Mouse (Mus musculus) limb, embryonic 14.5 days (tissue): Measurements from ENCODE around the gene Cdc42bpa. TPM values are rescaled to one million over a fixed set of nuclear protein-coding genes. Genes with fewer than 3 reads are reported as not detected.
A peak's percentile ranks its signal among the peaks of the same experiment; 100 is the strongest.

Source experiments
- ATAC-seq: fragments of 200-750 bp; cut with Nextera tagmentation; 2 replicates; pipeline ENCODE4 v1.8.0; 2017; ENCODE audit warnings: low read depth, moderate number of reproducible peaks, moderate TSS enrichment; ENCODE audit not compliant: low FRiP score
- DNase-seq: peaks from one replicate; pipeline ENCODE4 v3.0.0-alpha.2; 2015; ENCODE audit warnings: low spot score
- H3K27ac ChIP-seq: fragments of 300-500 bp; sonication (generic); replicated peaks from 2 replicates; pipeline ENCODE4 v1.5.1; 2014; ENCODE audit warnings: low read depth, mild to moderate bottlenecking, low read length, moderate library complexity, mixed read lengths
- H3K27me3 ChIP-seq: fragments of 300-500 bp; sonication (generic); 2 replicates; pipeline ENCODE4 v1.6.1; 2014; ENCODE audit warnings: low read length, mixed read lengths; ENCODE audit not compliant: control insufficient read depth, insufficient read depth
- H3K36me3 ChIP-seq: fragments of 300-500 bp; sonication (generic); 2 replicates; pipeline ENCODE4 v1.6.1; 2014; ENCODE audit warnings: mild to moderate bottlenecking, low read length, moderate library complexity, mixed read lengths; ENCODE audit not compliant: control insufficient read depth, insufficient read depth
- H3K4me1 ChIP-seq: fragments of 300-500 bp; sonication (generic); 2 replicates; pipeline ENCODE4 v1.6.1; 2014; ENCODE audit warnings: antibody characterized with exemption, low read length, mixed read lengths; ENCODE audit not compliant: control insufficient read depth, insufficient read depth
- H3K4me2 ChIP-seq: fragments of 300-500 bp; sonication (generic); replicated peaks from 2 replicates; pipeline ENCODE4 v1.6.1; 2014; ENCODE audit warnings: low read depth, mild to moderate bottlenecking, low read length, moderate library complexity; ENCODE audit not compliant: severe bottlenecking
- H3K4me3 ChIP-seq: fragments of 300-500 bp; sonication (generic); replicated peaks from 2 replicates; pipeline ENCODE4 v1.5.1; 2014; ENCODE audit warnings: low read length
- H3K9ac ChIP-seq: fragments of 300-500 bp; sonication (generic); 2 replicates; pipeline ENCODE4 v1.6.1; 2014; ENCODE audit warnings: mild to moderate bottlenecking, low read depth, low read length, moderate library complexity; ENCODE audit not compliant: severe bottlenecking
- H3K9me3 ChIP-seq: fragments of 300-500 bp; sonication (generic); 2 replicates; pipeline ENCODE4 v1.6.1; 2016; ENCODE audit warnings: low read length; ENCODE audit not compliant: control insufficient read depth
- POLR2A ChIP-seq: fragments of 200-500 bp; IDR thresholded peaks from 2 replicates; pipeline ENCODE4 v1.8.0; 2012; ENCODE audit warnings: inconsistent platforms, mild to moderate bottlenecking, moderate library complexity, borderline replicate concordance; ENCODE audit not compliant: insufficient read depth, insufficient read length; ENCODE audit errors: extremely low read depth
- WGBS: fragments of 180-500 bp; shearing (Covaris S2); extraction: QIAGEN DNeasy Blood & Tissue Kit; methylation state at CpG from one replicate; pipeline ENCODE4 v1.1.7; 2014; 5-methylcytosine and 5-hydroxymethylcytosine counted together
- polyA plus RNA-seq, 2 experiments: library from polyadenylated mRNA; depleted of rRNA in 1 of 2; stranded (reverse) in 1 of 2; unstranded in 1 of 2; fragments of >200 nt; fragmentation: Nextera tagmentation in 1 of 2; extraction: Ambion mirVana in 1 of 2; gene quantifications; 2 replicates each; pipeline versions ENCODE4 v1.2.1 to v1.2.3; 2012 to 2014

Gene Cdc42bpa
- polyA plus RNA-seq, 2 experiments = 16.8 to 29.1 TPM

DNA sequence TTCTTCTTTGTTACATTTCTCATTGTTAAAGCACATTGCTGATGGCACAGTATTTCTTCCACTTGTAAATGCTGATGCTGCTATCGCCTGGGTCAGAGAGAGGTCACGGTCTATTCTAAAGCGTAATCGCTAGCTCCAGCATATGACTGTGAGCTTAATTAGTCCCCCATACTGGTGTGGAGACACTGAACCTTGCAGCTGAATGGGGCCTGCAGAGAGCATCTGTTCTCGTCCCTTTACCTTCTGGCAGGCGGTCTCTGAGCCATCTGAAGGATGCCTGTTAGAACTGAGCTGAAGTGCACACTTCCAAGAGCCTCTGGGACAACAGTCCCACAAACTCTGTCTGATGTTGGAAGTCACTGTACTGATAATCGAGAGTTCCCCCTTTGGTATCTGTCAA lies 8.7 kb upstream of the Cdc42bpa start:
- Histone ChIP-seq H3K4me1 (no peaks in the 10 kb centered on the region; the same call in 1 of the 2 replicates), H3K4me2 (no peak overlapping the region), H3K9ac (no peak overlapping the region), H3K36me3 (no peaks in the 10 kb centered on the region), H3K4me3 (no peak overlapping the region), H3K27me3 (no peaks in the 10 kb centered on the region), H3K9me3 (no peaks in the 10 kb centered on the region), H3K27ac (no peak overlapping the region)
- ATAC-seq (no peak), DNase-seq (no peak)
- TF ChIP-seq POLR2A = no peak
- 74% methylated on average over 7 of the region's 7 CpGs for WGBS

DNA sequence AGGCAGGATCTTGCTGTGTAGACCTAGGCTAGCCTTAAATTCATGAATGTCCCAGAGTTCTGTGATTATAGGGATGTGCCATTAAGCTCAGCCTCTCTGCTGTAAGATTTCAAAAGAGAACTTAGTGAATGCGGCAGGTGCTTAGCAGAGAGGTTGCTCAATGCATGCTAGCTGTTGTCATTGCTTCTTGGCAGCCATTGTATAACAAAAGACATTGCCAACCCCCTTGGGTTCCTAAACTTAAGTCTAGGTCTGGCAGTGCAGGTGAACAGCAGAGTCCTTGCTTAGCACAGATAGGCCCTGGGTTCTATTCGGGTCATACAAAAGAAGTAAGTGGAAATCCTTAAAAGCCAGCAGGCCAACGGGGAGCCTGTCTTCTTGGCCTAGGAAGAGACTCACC lies 7.0 kb upstream of the Cdc42bpa start:
- H3K36me3 ChIP-seq = no peaks in the 10 kb centered on the region
- no peak overlapping the region for H3K9ac ChIP-seq
- H3K4me1 ChIP-seq = no peaks in the 10 kb centered on the region
- WGBS = 86% methylated on average over 3 of the region's 3 CpGs
- H3K27me3 ChIP-seq = no peaks in the 10 kb centered on the region
- H3K9me3 ChIP-seq = no peaks in the 10 kb centered on the region
- no peak for DNase-seq
- H3K27ac ChIP-seq = no peak overlapping the region
- no peak overlapping the region for H3K4me3 ChIP-seq
- ATAC-seq = no peak
- no peak overlapping the region for H3K4me2 ChIP-seq
- no peak for TF ChIP-seq POLR2A

DNA sequence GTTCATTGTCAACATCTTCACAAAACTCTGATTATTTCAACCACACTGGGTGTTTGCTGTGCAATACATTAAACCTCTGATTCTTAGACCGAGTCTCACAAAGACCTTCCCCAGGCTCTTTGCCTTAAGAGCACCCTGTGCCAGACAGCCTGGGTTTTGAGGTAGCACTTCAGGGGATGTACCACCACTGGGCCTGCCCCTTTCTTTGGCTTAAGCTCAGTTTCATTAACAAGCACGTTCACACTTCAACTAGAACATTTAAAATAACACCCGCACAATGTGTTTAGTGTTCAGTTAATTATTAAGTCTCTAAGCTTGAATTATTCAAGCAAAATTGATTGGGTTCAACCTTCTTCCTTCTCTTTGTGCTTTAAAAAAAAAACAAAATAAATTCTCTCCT lies 2.8 kb upstream of the Cdc42bpa start:
- H3K36me3 ChIP-seq = no peaks in the 10 kb centered on the region
- no peak overlapping the region for H3K4me2 ChIP-seq
- H3K27me3 ChIP-seq = no peaks in the 10 kb centered on the region
- TF ChIP-seq POLR2A = no peak
- H3K4me1 ChIP-seq = peaks cover 20% of the 10 kb centered on the region
- WGBS = 62% methylated on average over 3 of the region's 3 CpGs
- H3K27ac ChIP-seq = no peak overlapping the region
- ATAC-seq (no peak), DNase-seq (no peak)
- no peaks in the 10 kb centered on the region for H3K9me3 ChIP-seq
- no peak overlapping the region for H3K9ac ChIP-seq
- H3K4me3 ChIP-seq = no peak overlapping the region

DNA sequence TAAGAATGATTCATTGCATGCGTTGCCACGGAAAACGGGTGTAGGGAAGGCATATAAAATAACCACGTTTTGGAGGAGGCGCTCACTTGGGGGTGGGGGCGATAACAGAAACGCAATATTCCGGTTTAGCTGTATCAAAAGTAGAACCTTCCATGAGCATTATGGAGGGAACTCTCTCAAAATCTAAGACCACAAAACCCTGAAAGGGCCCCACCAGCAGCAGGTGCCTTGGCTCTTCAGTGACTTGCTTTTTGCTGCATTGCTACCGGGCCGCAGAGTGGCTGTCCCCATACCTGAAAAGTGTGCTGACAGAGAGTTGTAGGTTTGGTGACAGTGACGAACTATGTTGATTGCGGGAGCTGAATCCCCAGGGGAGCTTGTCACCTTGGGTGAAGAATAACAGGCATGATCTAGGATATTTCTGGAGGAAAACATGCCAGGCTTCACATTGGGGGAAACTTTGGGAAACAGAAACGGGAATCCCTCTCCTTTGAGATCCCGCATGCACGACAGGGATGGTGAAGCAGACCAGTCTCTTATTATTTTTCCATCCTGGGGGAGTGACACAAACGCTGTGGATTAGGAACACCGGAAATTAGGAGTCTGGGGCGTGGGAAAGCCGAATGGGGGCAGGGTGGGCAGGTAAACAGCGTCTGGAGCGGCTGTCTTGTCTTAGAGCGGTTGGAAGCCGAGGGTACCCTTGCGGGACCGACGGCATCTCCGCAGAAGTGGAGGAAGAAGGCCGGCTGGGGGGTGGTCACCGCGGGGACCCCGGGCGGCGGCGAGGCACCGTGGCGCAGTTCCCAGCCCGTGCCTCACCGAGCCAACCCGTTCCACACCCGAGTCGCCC lies 1.2 kb upstream of the Cdc42bpa start:
- peak; percentile 21 for ATAC-seq
- no peaks in the 10 kb centered on the region for H3K36me3 ChIP-seq
- H3K27me3 ChIP-seq = no peaks in the 10 kb centered on the region
- H3K27ac ChIP-seq = peak overlapping the region; percentile 94
- peak overlapping the region; percentile 91 for H3K9ac ChIP-seq
- TF ChIP-seq POLR2A = no peak
- peaks cover 22% of the 10 kb centered on the region for H3K4me1 ChIP-seq
- no peaks in the 10 kb centered on the region for H3K9me3 ChIP-seq
- 3% methylated on average over 32 of the region's 41 CpGs for WGBS
- H3K4me3 ChIP-seq = peak overlapping the region; percentile 78
- DNase-seq = no peak
- peak overlapping the region; percentile 86 for H3K4me2 ChIP-seq

DNA sequence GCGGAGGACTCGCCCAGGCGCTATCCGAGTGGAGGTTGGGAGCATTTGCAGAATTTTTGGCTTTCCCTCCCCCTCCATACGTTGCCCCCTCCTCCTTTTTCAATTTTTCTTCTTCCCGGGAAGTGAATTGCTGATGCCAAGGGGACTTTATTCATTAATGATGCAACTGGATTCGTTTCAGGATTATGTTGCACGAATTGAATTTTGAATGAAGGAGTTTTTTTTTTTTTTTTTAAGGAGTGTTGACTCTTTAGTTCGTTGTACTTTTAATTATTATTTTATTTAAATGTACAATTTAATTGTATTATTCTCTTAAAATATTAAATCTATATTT lies 238 bp downstream of the Cdc42bpa start:
- WGBS = under 1% methylated on average over 9 of the region's 9 CpGs
- H3K4me1 ChIP-seq = peaks cover 22% of the 10 kb centered on the region
- no peaks in the 10 kb centered on the region for H3K27me3 ChIP-seq
- peak overlapping the region; percentile 86 for H3K4me2 ChIP-seq
- peak overlapping the region; percentile 94 for H3K27ac ChIP-seq
- no peak for TF ChIP-seq POLR2A
- H3K4me3 ChIP-seq = peak overlapping the region; percentile 78
- H3K36me3 ChIP-seq = no peaks in the 10 kb centered on the region
- H3K9ac ChIP-seq = peak overlapping the region; percentile 91
- H3K9me3 ChIP-seq = no peaks in the 10 kb centered on the region
- ATAC-seq (no peak), DNase-seq (no peak)
